Mouse (Mus musculus): ENCODE data around the gene Sept3. TPM values are rescaled to one million over a fixed set of nuclear protein-coding genes. Genes with fewer than 3 reads are reported as not detected.
"Not testable (repeated sequence)": the region's sequence is repeated elsewhere in the genome, so short reads cannot be mapped to it uniquely, and the experiment has no call there.

The Sept3 gene
- polyA plus RNA-seq, 1 experiment from 2014 or later = 3.0 TPM

DNA sequence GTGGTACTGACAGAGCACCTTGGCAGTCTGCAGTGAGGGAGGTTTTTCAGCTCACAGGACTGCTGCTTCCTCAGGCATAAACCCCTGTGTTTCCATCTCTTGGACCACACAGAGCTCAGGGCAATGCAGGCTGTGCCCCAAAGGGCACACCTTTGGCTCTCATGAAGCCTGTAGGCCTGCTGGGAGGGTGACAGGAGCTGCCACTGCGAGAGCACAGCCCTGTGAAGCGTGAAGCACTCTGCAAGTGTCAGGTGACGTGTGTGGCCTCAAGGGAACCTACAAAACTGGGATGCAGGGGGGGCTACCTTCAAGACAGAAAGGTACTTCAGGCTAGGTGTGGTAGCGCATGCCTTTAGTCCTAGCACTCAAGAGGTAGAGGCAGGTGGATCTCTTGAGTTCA is 42.0 kb upstream of the Sept3 start:
- no peak for TF ChIP-seq CTCF (IDR thresholded peaks at IDR 0.05; ENCODE audit: low read depth)
- WGBS = 84% methylated on average over 4 of the region's 4 CpGs

GRCm38 (mm10) chr15:82235661-82236060 is 39.0 kb upstream of the Sept3 start:
- no peaks in the 10 kb centered on the region for H3K36me3 ChIP-seq (ENCODE audit: control insufficient read depth, insufficient read depth)
- H3K4me1 ChIP-seq (replicated peaks; ENCODE audit: control insufficient read depth, insufficient read depth, low read length) = no peaks in the 10 kb centered on the region
- no peaks in the 10 kb centered on the region for H3K27me3 ChIP-seq (replicated peaks; ENCODE audit: control insufficient read depth, insufficient read depth, low read length)
- H3K9ac ChIP-seq (ENCODE audit: low read depth, low read length) = no peak overlapping the region
- no peak overlapping the region for H3K27ac ChIP-seq (ENCODE audit: low read depth, low read length)
- TF ChIP-seq CTCF (IDR thresholded peaks at IDR 0.05; ENCODE audit: low read depth) = no peak
- WGBS = 76% methylated on average over 10 of the region's 10 CpGs
- no peaks in the 10 kb centered on the region for H3K9me3 ChIP-seq (ENCODE audit: control insufficient read depth)
- no peak overlapping the region for H3K4me2 ChIP-seq (replicated peaks; ENCODE audit: low read depth)
- H3K4me3 ChIP-seq (ENCODE audit: low read depth, low read length) = no peak overlapping the region
- ATAC-seq = no peak

More for the DNA sequence above, 42.0 kb upstream of the Sept3 start:
- Histone ChIP-seq H3K27me3 (replicated peaks; ENCODE audit: control insufficient read depth, insufficient read depth, low read length) (no peaks in the 10 kb centered on the region), H3K4me1 (replicated peaks; ENCODE audit: control insufficient read depth, insufficient read depth, low read length) (no peaks in the 10 kb centered on the region), H3K9ac (ENCODE audit: low read depth, low read length) (no peak overlapping the region), H3K4me2 (replicated peaks; ENCODE audit: low read depth) (no peak overlapping the region), H3K9me3 (ENCODE audit: control insufficient read depth) (no peaks in the 10 kb centered on the region), H3K4me3 (ENCODE audit: low read depth, low read length) (no peak overlapping the region), H3K27ac (ENCODE audit: low read depth, low read length) (no peak overlapping the region), H3K36me3 (ENCODE audit: control insufficient read depth, insufficient read depth) (no peaks in the 10 kb centered on the region)
- ATAC-seq = no peak

- 18% methylated on average over 5 of the region's 5 CpGs for WGBS
- ATAC-seq = peak; percentile 46
- H3K27me3 ChIP-seq (replicated peaks; ENCODE audit: control insufficient read depth, insufficient read depth, low read length) = no peaks in the 10 kb centered on the region
- no peak overlapping the region for H3K4me3 ChIP-seq (ENCODE audit: low read depth, low read length)
- H3K4me1 ChIP-seq (replicated peaks; ENCODE audit: control insufficient read depth, insufficient read depth, low read length) = no peaks in the 10 kb centered on the region
- H3K9ac ChIP-seq (ENCODE audit: low read depth, low read length) = no peak overlapping the region
- H3K36me3 ChIP-seq (ENCODE audit: control insufficient read depth, insufficient read depth) = no peaks in the 10 kb centered on the region
- H3K9me3 ChIP-seq (ENCODE audit: control insufficient read depth) = no peaks in the 10 kb centered on the region
- TF ChIP-seq CTCF (IDR thresholded peaks at IDR 0.05; ENCODE audit: low read depth) = peak; percentile 97
- H3K4me2 ChIP-seq (replicated peaks; ENCODE audit: low read depth) = no peak overlapping the region
- no peak overlapping the region for H3K27ac ChIP-seq (ENCODE audit: low read depth, low read length)
Measured at GRCm38 (mm10) chr15:82236565-82236964, 38.1 kb upstream of the Sept3 start.

DNA sequence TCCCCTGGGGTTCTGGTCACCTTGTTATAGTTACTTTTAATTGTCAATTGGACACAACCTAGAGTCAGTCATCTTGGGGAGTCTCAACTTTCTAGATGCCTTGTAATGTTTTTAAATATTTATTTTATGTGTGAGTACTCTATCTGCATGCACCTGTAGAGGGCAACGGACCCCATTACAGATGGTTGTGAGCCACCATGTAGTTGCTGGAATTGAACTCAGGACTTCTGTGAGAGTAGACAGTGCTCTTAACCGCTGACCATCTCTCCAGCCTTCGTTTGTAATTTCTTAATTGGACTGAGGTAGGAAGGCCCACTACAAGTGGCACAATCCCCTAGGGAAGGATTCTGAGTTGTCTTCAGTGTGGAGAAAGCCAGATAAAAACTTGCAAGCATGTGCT is 31.4 kb upstream of the Sept3 start:
- TF ChIP-seq CTCF (IDR thresholded peaks at IDR 0.05; ENCODE audit: low read depth) = no peak
- peak overlapping the region; percentile 63 for H3K4me3 ChIP-seq (ENCODE audit: low read depth, low read length)
- no peak overlapping the region for H3K9ac ChIP-seq (ENCODE audit: low read depth, low read length)
- ATAC-seq = no peak
- H3K4me2 ChIP-seq (replicated peaks; ENCODE audit: low read depth) = peak overlapping the region; percentile 90
- no peaks in the 10 kb centered on the region for H3K36me3 ChIP-seq (ENCODE audit: control insufficient read depth, insufficient read depth)
- H3K4me1 ChIP-seq (replicated peaks; ENCODE audit: control insufficient read depth, insufficient read depth, low read length) = 0 out of 2 replicates have a peak, but pooled peaks cover 2% of the 10 kb centered on the region
- H3K9me3 ChIP-seq (ENCODE audit: control insufficient read depth) = no peaks in the 10 kb centered on the region
- 72% methylated on average over 3 of the region's 3 CpGs for whole genome bisulfite sequencing
- H3K27ac ChIP-seq (ENCODE audit: low read depth, low read length) = no peak overlapping the region
- no peaks in the 10 kb centered on the region for H3K27me3 ChIP-seq (replicated peaks; ENCODE audit: control insufficient read depth, insufficient read depth, low read length)

DNA sequence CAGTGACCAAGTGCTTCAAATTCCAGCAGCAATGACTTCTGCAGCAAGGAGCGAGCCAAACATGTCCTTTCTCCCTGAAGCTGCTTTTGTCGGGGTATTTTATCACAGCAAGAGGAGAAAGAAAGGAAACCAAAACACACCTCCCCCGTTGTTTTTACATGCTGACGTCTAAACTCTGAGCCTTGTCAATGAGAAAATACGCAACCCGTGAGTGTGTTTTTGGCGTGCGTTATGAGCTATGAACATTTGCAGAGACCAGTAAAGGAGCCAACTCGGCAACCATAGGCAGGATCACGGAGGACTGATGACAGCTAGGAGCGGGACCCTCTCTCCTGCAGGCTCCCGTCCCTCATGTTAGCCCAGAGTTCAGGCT is 31.0 kb upstream of the Sept3 start:
- ATAC-seq = no peak
- no peaks in the 10 kb centered on the region for H3K36me3 ChIP-seq (ENCODE audit: control insufficient read depth, insufficient read depth)
- 0 out of 2 replicates have a peak, but pooled peaks cover 2% of the 10 kb centered on the region for H3K4me1 ChIP-seq (replicated peaks; ENCODE audit: control insufficient read depth, insufficient read depth, low read length)
- no peaks in the 10 kb centered on the region for H3K27me3 ChIP-seq (replicated peaks; ENCODE audit: control insufficient read depth, insufficient read depth, low read length)
- no peak for TF ChIP-seq CTCF (IDR thresholded peaks at IDR 0.05; ENCODE audit: low read depth)
- peak overlapping the region; percentile 63 for H3K4me3 ChIP-seq (ENCODE audit: low read depth, low read length)
- no peaks in the 10 kb centered on the region for H3K9me3 ChIP-seq (ENCODE audit: control insufficient read depth)
- H3K9ac ChIP-seq (ENCODE audit: low read depth, low read length) = peak overlapping the region; percentile 43; the same call in 1 of the 2 replicates
- 7% methylated on average over 12 of the region's 12 CpGs for WGBS
- H3K4me2 ChIP-seq (replicated peaks; ENCODE audit: low read depth) = peak overlapping the region; percentile 90
- H3K27ac ChIP-seq (ENCODE audit: low read depth, low read length) = no peak overlapping the region

DNA sequence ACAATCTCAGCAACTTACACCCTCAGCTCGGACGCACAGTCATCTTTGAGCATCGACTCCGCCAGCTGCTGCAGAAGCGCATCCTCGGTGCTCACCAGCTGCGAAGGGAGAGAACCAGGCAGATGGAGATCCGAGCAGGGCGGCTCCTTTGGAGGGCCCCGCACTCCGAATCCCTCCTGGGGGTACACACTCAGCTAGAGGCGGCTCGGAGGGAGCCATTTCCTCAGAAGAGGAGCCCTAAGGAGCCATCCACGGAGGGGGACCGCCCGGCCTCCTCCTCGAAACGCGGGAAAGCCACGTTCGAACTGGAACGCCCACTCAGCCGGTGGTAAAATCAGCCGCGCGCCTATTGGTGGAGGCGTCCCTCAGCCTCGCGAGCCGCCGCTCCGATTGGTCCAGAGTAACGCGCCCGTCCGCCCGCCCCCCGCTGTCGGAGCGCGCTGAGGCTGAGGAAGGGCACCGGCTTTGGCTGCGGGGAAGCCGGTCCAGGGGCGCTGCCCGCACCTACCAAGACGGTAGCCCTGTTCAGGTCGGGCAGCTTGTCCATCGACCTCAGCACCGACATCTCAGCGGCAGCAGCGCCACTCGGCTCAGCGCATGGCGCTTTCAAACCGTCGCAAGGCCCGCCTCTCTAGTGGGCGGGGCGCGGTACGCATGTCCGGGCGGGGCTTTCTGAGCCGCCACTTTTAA is 30.4 kb upstream of the Sept3 start, which contains the start of gene Cenpm:
Cenpm (minus strand) TSS at position 634 of the 690 bp plus-strand sequence.
- WGBS = under 1% methylated on average over 65 of the region's 65 CpGs

GRCm38 (mm10) chr15:82244805-82245161 is 29.9 kb upstream of the Sept3 start:
- not testable (repeated sequence) for H3K27me3 ChIP-seq (replicated peaks; ENCODE audit: control insufficient read depth, insufficient read depth, low read length); H3K36me3 ChIP-seq (ENCODE audit: control insufficient read depth, insufficient read depth); H3K9ac ChIP-seq (ENCODE audit: low read depth, low read length); ATAC-seq; H3K4me1 ChIP-seq (replicated peaks; ENCODE audit: control insufficient read depth, insufficient read depth, low read length); H3K9me3 ChIP-seq (ENCODE audit: control insufficient read depth); H3K27ac ChIP-seq (ENCODE audit: low read depth, low read length)
- Histone ChIP-seq H3K4me3 (ENCODE audit: low read depth, low read length) (peak overlapping the region; percentile 63), H3K4me2 (replicated peaks; ENCODE audit: low read depth) (peak overlapping the region; percentile 90)
- 21% methylated on average over 9 of the region's 9 CpGs for WGBS

More for the DNA sequence above, 30.4 kb upstream of the Sept3 start, which contains the start of gene Cenpm:
- no peaks in the 10 kb centered on the region for H3K36me3 ChIP-seq (ENCODE audit: control insufficient read depth, insufficient read depth)
- H3K27me3 ChIP-seq (replicated peaks; ENCODE audit: control insufficient read depth, insufficient read depth, low read length) = no peaks in the 10 kb centered on the region
- H3K4me1 ChIP-seq (replicated peaks; ENCODE audit: control insufficient read depth, insufficient read depth, low read length) = 0 out of 2 replicates have a peak, but pooled peaks cover 2% of the 10 kb centered on the region
- H3K9ac ChIP-seq (ENCODE audit: low read depth, low read length) = peak within 1 kb of the TSS; percentile 43; the same call in 1 of the 2 replicates
- H3K4me3 ChIP-seq (ENCODE audit: low read depth, low read length) = peak within 1 kb of the TSS; percentile 63
- peak within 1 kb of the TSS; percentile 90 for H3K4me2 ChIP-seq (replicated peaks; ENCODE audit: low read depth)
- H3K27ac ChIP-seq (ENCODE audit: low read depth, low read length) = no peak within 1 kb of the TSS
- ATAC-seq = peak; percentile 93
- no peak for TF ChIP-seq CTCF (IDR thresholded peaks at IDR 0.05; ENCODE audit: low read depth)
- no peaks in the 10 kb centered on the region for H3K9me3 ChIP-seq (ENCODE audit: control insufficient read depth)

All from intestine, postnatal 0 days (tissue).